Mouse (Mus musculus) spleen, postnatal 14 days (tissue): ENCODE results near the gene Pou5f1.

Experiments used
- DNase-seq, 2 experiments: peaks; one replicate each; pipeline ENCODE4 v3.0.0; 2021 to 2022; ENCODE audit warnings: low spot score in 2 of 2

Gene Pou5f1

GRCm38 (mm10) chr17:35550143-35550494, 44.3 kb downstream of the Pou5f1 start:
- no peak for DNase-seq

- no peak for DNase-seq
Observed at GRCm38 (mm10) chr17:35550871-35551270, 45.1 kb downstream of the Pou5f1 start.

- DNase-seq, result no peak
Observed at GRCm38 (mm10) chr17:35551881-35552414, 46.1 kb downstream of the Pou5f1 start, which contains the start of gene Cdsn. Gene Cdsn (plus strand): TSS chr17:35552128.

- no peak for DNase-seq
Observed at GRCm38 (mm10) chr17:35554321-35554720, 48.5 kb downstream of the Pou5f1 start.

- DNase-seq, result no peak
Observed at GRCm38 (mm10) chr17:35554761-35555397, 49.1 kb downstream of the Pou5f1 start.

- no peak for DNase-seq
Observed at GRCm38 (mm10) chr17:35556186-35556765, 50.5 kb downstream of the Pou5f1 start.

GRCm38 (mm10) chr17:35556812-35557211, 51.0 kb downstream of the Pou5f1 start:
- no peak for DNase-seq

- DNase-seq, result no peak
Observed at GRCm38 (mm10) chr17:35557351-35557750, 51.5 kb downstream of the Pou5f1 start.

GRCm38 (mm10) chr17:35558216-35558615, 52.4 kb downstream of the Pou5f1 start:
- no peak for DNase-seq
